Mouse (Mus musculus): Measurements from ENCODE around the gene Rcsd1. TPM values are rescaled to one million over a fixed set of nuclear protein-coding genes. Genes with fewer than 3 reads are reported as not detected.
A peak's percentile ranks its signal among the peaks of the same experiment; 100 is the strongest.

Gene Rcsd1
- total and polyA plus RNA-seq, 2 experiments from 2014 or later: 94.0 to 116 TPM

GRCm38 (mm10) chr1:165735826-165736818 is 26.6 kb upstream of the Rcsd1 start:
- peak; percentile 98 for TF ChIP-seq CTCF (IDR thresholded peaks at IDR 0.05; ENCODE audit: low read depth)
- TF ChIP-seq EP300 (IDR thresholded peaks at IDR 0.05; ENCODE audit: low read depth): no peak
- Histone ChIP-seq H3K9me3 (replicated peaks; ENCODE audit: control insufficient read depth, low read length) (no peaks in the 10 kb centered on the region), H3K4me3 (ENCODE audit: low read depth, low read length) (no peak overlapping the region), H3K36me3 (replicated peaks; ENCODE audit: control insufficient read depth, insufficient read depth, low read length) (no peaks in the 10 kb centered on the region), H3K9ac (replicated peaks; ENCODE audit: low read depth, low read length) (no peak overlapping the region), H3K4me1 (ENCODE audit: control insufficient read depth, insufficient read depth) (no peaks in the 10 kb centered on the region; the same call in 1 of the 2 replicates), H3K4me2 (ENCODE audit: low read depth, low read length) (peak overlapping the region; percentile 38; the same call in 1 of the 2 replicates), H3K27me3 (ENCODE audit: control insufficient read depth, insufficient read depth, low read length) (no peaks in the 10 kb centered on the region), H3K27ac (ENCODE audit: low read depth) (no peak overlapping the region)
- peak; percentile 82 for ATAC-seq (ENCODE audit: insufficient read depth, low read depth)
- peak; percentile 86 for DNase-seq (ENCODE audit: low spot score)
- 27% methylated on average over 20 of the region's 20 CpGs for WGBS

DNA sequence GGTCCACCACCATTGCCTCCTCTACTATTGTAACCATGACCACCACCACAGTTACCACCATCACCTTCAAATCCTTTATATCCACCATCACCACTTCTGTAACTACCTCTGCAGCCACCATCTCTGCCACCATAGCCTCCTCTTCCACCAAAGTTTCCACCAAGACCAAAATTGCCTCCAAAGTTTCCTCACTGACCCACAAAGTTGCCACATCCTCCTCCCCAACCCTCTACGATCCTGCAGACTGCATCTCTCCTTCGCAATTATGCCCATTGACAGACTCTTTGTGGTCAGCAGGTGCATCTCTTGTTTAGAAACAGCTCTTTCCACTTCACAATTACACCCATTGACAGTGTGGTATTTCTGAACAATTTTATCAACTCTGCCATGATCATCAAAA is 25.3 kb upstream of the Rcsd1 start:
- no peak for TF ChIP-seq EP300 (IDR thresholded peaks at IDR 0.05; ENCODE audit: low read depth)
- TF ChIP-seq CTCF (IDR thresholded peaks at IDR 0.05; ENCODE audit: low read depth): no peak; the same call in 1 of the 2 replicates
- 93% methylated on average over 2 of the region's 2 CpGs for WGBS
- no peak for ATAC-seq (ENCODE audit: insufficient read depth, low read depth)

DNA sequence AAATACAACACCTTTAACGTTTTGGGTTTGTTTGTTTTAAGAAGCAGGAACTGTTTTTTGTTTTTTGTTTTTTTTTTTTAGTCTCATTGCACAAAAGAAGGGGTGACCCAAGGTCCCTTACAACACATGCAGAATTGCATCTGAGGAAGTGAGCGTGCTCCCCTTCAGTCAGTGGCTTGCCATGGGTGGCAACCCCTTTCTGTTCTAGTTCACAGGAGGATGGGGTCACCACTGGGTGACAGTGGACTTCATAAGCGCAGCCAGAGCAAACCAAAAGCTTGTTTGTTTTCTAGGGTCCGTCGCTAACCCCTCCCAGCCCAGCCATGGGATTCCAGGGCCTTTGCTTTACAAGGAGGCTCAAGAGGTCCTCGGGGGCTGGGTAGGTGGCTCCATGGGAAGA is 22.0 kb upstream of the Rcsd1 start:
- Histone ChIP-seq H3K4me3 (ENCODE audit: low read depth, low read length) (no peak overlapping the region), H3K9ac (replicated peaks; ENCODE audit: low read depth, low read length) (no peak overlapping the region), H3K4me1 (ENCODE audit: control insufficient read depth, insufficient read depth) (no peaks in the 10 kb centered on the region), H3K36me3 (replicated peaks; ENCODE audit: control insufficient read depth, insufficient read depth, low read length) (no peaks in the 10 kb centered on the region), H3K9me3 (replicated peaks; ENCODE audit: control insufficient read depth, low read length) (no peaks in the 10 kb centered on the region), H3K27ac (ENCODE audit: low read depth) (no peak overlapping the region), H3K4me2 (ENCODE audit: low read depth, low read length) (no peak overlapping the region), H3K27me3 (ENCODE audit: control insufficient read depth, insufficient read depth, low read length) (no peaks in the 10 kb centered on the region)
- TF ChIP-seq EP300 (IDR thresholded peaks at IDR 0.05; ENCODE audit: low read depth) (no peak), CTCF (IDR thresholded peaks at IDR 0.05; ENCODE audit: low read depth) (no peak)
- DNase-seq (ENCODE audit: low spot score) (no peak), ATAC-seq (ENCODE audit: insufficient read depth, low read depth) (no peak)
- 82% methylated on average over 6 of the region's 6 CpGs for WGBS

More for the DNA sequence above, 25.3 kb upstream of the Rcsd1 start:
- H3K27ac ChIP-seq (ENCODE audit: low read depth): no peak overlapping the region
- H3K9ac ChIP-seq (replicated peaks; ENCODE audit: low read depth, low read length): no peak overlapping the region
- H3K36me3 ChIP-seq (replicated peaks; ENCODE audit: control insufficient read depth, insufficient read depth, low read length): no peaks in the 10 kb centered on the region
- no peak for DNase-seq (ENCODE audit: low spot score)
- H3K9me3 ChIP-seq (replicated peaks; ENCODE audit: control insufficient read depth, low read length): no peaks in the 10 kb centered on the region
- H3K4me1 ChIP-seq (ENCODE audit: control insufficient read depth, insufficient read depth): no peaks in the 10 kb centered on the region
- H3K27me3 ChIP-seq (ENCODE audit: control insufficient read depth, insufficient read depth, low read length): no peaks in the 10 kb centered on the region
- no peak overlapping the region for H3K4me3 ChIP-seq (ENCODE audit: low read depth, low read length)
- no peak overlapping the region for H3K4me2 ChIP-seq (ENCODE audit: low read depth, low read length)

DNA sequence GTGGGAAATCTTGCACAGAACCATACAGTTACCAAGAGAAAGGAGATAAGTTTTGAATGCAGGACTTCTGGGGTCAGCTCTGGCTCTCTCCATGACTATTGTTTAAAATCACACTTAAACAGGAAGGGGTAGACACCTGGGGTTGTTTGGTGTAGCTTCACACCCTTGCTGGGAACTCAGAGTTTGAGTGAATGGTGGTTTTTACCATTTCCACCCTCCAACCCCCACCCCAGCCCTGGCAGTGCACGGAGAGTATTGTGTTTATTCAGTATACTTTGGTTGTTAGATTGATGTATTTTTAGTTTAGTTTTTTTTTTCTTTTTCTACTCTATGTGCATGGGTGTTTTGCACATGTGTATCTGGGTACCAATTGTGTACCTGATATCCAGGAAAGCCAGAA is 20.6 kb upstream of the Rcsd1 start:
- Histone ChIP-seq H3K9me3 (replicated peaks; ENCODE audit: control insufficient read depth, low read length) (no peaks in the 10 kb centered on the region), H3K27ac (ENCODE audit: low read depth) (no peak overlapping the region), H3K27me3 (ENCODE audit: control insufficient read depth, insufficient read depth, low read length) (no peaks in the 10 kb centered on the region), H3K9ac (replicated peaks; ENCODE audit: low read depth, low read length) (no peak overlapping the region), H3K4me1 (ENCODE audit: control insufficient read depth, insufficient read depth) (no peaks in the 10 kb centered on the region), H3K4me2 (ENCODE audit: low read depth, low read length) (no peak overlapping the region), H3K4me3 (ENCODE audit: low read depth, low read length) (no peak overlapping the region), H3K36me3 (replicated peaks; ENCODE audit: control insufficient read depth, insufficient read depth, low read length) (no peaks in the 10 kb centered on the region)
- DNase-seq (ENCODE audit: low spot score): no peak
- 54% methylated on average over 1 of the region's 1 CpGs for WGBS
- TF ChIP-seq CTCF (IDR thresholded peaks at IDR 0.05; ENCODE audit: low read depth) (no peak), EP300 (IDR thresholded peaks at IDR 0.05; ENCODE audit: low read depth) (no peak)
- ATAC-seq (ENCODE audit: insufficient read depth, low read depth): no peak

- no peak overlapping the region for H3K27ac ChIP-seq (ENCODE audit: low read depth)
- DNase-seq (ENCODE audit: low spot score): no peak
- TF ChIP-seq EP300 (IDR thresholded peaks at IDR 0.05; ENCODE audit: low read depth): no peak
- H3K4me2 ChIP-seq (ENCODE audit: low read depth, low read length): no peak overlapping the region
- H3K9me3 ChIP-seq (replicated peaks; ENCODE audit: control insufficient read depth, low read length): no peaks in the 10 kb centered on the region
- no peak overlapping the region for H3K9ac ChIP-seq (replicated peaks; ENCODE audit: low read depth, low read length)
- ATAC-seq (ENCODE audit: insufficient read depth, low read depth): no peak
- no peaks in the 10 kb centered on the region for H3K36me3 ChIP-seq (replicated peaks; ENCODE audit: control insufficient read depth, insufficient read depth, low read length)
- H3K27me3 ChIP-seq (ENCODE audit: control insufficient read depth, insufficient read depth, low read length): no peaks in the 10 kb centered on the region
- WGBS: 80% methylated on average over 3 of the region's 3 CpGs
- H3K4me3 ChIP-seq (ENCODE audit: low read depth, low read length): no peak overlapping the region
- no peaks in the 10 kb centered on the region for H3K4me1 ChIP-seq (ENCODE audit: control insufficient read depth, insufficient read depth)
Observed at GRCm38 (mm10) chr1:165728057-165728639, 18.6 kb upstream of the Rcsd1 start.
